Mouse (Mus musculus): ENCODE data around the gene Cuedc1.

Gene Cuedc1

GRCm38 (mm10) chr11:88146264-88147060 lies 48.6 kb downstream of the Cuedc1 start:
- TF ChIP-seq GATA4 (IDR thresholded peaks at IDR 0.05; ENCODE audit: insufficient replicate concordance, low read length) = peak; percentile 71; the same call in 1 of the 2 replicates

GRCm38 (mm10) chr11:88147388-88147787 lies 49.5 kb downstream of the Cuedc1 start:
- TF ChIP-seq GATA4 (IDR thresholded peaks at IDR 0.05; ENCODE audit: insufficient replicate concordance, low read length) = peak; percentile 79

- TF ChIP-seq GATA4 (IDR thresholded peaks at IDR 0.05; ENCODE audit: insufficient replicate concordance, low read length) = no peak
These were observed 50.3 kb downstream of the Cuedc1 start for GRCm38 (mm10) chr11:88148015-88148637.

- no peak for TF ChIP-seq GATA4 (IDR thresholded peaks at IDR 0.05; ENCODE audit: insufficient replicate concordance, low read length)
These were observed 50.9 kb downstream of the Cuedc1 start for GRCm38 (mm10) chr11:88148638-88149279.

DNA sequence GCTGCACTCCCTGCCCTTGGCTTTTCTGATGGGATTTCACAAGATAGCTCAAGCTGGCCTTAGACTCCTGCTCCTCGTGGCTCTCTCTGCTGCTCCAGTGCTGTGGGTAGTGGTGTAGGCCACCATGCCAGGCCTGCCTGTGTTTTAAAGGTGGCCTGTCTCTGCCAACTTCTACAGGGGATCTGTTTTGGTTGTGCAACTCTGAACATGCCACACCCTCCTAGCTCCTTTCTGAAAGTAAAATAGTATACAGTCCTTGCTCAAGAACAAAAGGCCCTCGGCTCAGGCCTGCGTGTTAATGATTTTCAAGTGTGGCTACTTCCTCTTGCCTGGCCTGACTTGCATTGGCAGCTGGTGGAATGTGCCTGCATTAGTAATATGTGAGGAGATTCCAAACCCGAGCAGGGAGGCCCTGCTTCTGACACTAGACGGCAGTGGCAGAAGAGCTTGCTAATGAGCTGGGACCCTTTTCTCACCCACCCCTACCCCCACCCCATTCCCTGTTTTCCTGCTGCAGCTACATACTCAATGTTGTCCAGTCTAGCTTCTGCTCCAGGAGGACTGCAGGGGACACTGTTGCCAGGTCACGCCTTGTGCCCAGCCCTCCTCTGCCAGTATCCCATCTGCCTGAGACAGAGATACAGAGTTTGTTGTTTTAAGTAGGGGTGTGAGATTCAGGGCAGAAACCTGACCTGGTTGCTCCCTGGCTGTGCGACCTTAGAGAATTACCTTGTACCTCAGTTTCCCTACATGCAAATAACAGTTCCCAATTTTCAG lies 53.7 kb downstream of the Cuedc1 start:
- no peak for TF ChIP-seq GATA4 (IDR thresholded peaks at IDR 0.05; ENCODE audit: insufficient replicate concordance, low read length)

DNA sequence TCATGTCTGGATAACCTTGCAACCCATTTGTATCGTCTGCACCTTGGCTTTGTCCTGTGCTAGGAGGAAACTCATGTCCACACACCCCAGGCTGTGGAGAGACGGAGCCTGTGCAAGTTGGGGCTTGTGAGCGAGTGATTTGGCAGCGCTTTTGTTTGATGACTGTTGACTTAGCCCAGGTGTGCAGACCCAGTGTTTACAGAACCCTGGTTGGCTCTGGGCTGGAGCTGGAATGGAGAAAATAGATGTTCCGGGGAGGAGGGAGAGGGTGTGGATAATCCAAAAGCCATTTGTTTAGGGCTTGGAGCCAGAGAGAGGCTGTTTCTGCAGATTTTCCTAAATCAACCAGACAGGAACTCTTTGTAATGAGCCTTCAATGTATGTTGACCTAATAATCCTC lies 56.0 kb downstream of the Cuedc1 start:
- TF ChIP-seq GATA4 (IDR thresholded peaks at IDR 0.05; ENCODE audit: insufficient replicate concordance, low read length) = no peak

DNA sequence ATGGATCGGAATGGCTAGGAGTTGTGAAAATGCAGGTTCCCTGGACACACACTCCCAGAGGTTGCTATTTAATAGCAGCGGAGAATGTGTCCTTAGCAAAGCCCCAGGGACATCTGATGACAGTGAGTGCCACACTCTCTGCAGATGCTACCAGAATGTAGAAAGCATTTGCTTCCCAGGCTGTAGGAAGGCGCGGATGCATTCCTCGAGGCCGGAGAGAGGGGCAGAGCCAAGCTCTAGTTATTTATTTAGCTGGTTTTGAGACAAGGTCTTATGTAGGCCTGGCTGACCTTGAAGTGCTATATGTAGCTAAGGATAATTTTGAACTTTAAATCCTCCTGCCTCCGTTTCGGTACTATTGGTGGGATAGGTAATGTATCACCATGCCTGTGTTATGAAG lies 56.6 kb downstream of the Cuedc1 start:
- no peak for TF ChIP-seq GATA4 (IDR thresholded peaks at IDR 0.05; ENCODE audit: insufficient replicate concordance, low read length)

- no peak for TF ChIP-seq GATA4 (IDR thresholded peaks at IDR 0.05; ENCODE audit: insufficient replicate concordance, low read length)
These were observed 57.6 kb downstream of the Cuedc1 start for GRCm38 (mm10) chr11:88155451-88155850.

DNA sequence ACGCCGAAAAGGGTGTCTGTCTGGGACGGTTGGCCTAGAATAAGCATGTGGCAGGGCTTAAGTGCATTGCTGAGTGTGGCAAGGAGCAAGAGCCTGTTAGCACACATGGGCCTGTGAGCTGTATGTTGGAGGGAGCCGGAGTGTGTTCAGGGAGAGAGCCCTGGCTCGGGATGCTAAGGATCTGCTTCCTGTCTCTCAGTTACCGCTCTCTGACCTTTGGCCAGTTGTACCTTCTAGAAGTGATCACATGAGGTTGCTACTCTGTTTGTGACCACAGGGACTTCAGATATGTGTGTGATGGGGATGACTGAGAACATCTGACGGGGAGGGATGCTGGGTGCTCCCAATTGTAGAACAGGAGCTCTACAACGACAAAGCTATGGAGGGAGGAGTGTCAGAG lies 58.1 kb downstream of the Cuedc1 start:
- TF ChIP-seq GATA4 (IDR thresholded peaks at IDR 0.05; ENCODE audit: insufficient replicate concordance, low read length) = no peak

DNA sequence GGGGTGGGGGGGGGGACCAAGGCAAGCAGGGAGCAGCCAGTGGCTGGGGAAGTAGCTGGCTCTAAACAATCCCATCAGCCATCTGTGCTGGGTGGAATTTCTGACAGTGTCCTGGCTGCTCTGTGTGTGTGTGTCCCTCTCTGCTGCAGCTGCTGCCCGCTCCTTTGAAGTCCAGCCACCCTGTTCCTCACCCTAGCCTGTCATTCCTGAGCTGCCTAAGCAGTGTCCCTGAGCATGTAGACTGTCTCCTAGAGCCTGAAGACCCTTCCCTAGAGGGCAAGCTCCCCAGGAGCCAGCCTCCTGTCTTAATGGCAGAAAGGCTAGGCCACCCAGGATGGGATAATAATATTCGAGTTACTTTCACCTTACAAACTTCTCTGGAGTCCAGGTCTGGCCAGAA lies 58.5 kb downstream of the Cuedc1 start:
- TF ChIP-seq GATA4 (IDR thresholded peaks at IDR 0.05; ENCODE audit: insufficient replicate concordance, low read length) = no peak

- TF ChIP-seq GATA4 (IDR thresholded peaks at IDR 0.05; ENCODE audit: insufficient replicate concordance, low read length) = no peak
These were observed 61.0 kb downstream of the Cuedc1 start for GRCm38 (mm10) chr11:88158842-88159246.

DNA sequence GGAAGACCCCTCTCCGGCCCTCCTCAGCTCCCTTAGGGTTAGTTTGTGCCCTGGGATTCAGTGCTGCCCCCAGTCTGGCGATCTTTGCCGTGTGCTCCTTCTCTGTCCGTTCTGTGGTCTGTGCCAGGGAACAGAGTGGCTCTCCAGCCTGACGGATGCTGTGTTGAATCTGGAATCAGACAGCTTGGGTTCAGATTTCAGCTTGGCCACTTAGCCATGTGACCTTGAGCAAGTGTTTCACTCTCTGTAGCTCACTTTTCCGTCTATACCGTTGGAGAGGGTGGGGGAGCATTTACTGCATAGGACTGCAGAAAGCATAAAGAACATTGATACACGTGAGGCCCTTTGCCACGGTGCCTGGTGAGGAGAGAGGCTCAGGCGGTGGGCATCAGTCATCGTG lies 61.5 kb downstream of the Cuedc1 start:
- no peak for TF ChIP-seq GATA4 (IDR thresholded peaks at IDR 0.05; ENCODE audit: insufficient replicate concordance, low read length)

DNA sequence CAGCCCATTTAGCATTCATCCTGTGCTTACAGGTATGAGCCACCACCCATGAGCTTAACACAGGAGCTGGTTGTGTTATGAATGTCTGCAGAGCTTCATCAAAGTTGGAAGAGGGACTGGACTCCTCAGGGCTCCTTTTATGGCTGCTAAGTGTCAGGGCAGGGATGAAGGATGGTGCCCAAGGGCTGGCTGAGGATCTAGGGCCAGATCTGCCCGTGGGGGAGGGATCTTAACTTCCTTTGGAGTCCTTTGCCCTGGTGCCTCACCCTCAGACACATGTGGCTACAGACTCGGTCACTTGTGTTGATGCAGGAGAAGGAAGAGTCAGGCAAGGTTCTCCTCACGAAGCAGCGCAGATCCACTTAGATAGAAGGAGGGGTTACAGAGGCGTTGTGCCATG lies 62.5 kb downstream of the Cuedc1 start:
- no peak for TF ChIP-seq GATA4 (IDR thresholded peaks at IDR 0.05; ENCODE audit: insufficient replicate concordance, low read length)

DNA sequence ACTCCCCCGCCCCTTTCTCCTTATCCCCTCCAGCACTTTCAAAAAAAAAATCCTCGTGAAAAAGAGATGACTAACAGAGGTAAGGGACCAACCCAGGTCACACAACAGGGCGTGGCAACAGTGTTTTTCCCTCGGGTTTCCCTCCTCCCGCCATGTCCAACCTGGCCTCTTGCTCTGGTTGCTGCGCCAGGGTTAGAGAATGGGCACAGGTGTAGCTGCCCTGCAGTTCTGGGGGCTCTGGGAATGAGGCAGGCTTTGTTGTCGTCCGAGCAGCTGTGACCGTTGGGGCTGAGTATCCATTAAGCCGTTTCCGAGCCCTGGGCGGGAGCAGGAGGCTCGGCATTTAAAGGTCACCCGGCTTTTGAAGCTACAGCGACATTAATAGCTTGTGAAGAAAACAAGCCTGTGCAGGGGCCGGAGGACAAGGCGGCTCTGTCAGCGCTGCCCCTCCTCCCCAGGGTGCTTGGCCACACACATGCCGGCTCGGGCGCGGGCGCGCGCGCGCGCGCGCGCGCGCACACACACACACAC lies 63.3 kb downstream of the Cuedc1 start:
- TF ChIP-seq GATA4 (IDR thresholded peaks at IDR 0.05; ENCODE audit: insufficient replicate concordance, low read length) = no peak

All from liver, adult (tissue).